Mouse (Mus musculus): ENCODE measurements around the gene Spty2d1.

DNA sequence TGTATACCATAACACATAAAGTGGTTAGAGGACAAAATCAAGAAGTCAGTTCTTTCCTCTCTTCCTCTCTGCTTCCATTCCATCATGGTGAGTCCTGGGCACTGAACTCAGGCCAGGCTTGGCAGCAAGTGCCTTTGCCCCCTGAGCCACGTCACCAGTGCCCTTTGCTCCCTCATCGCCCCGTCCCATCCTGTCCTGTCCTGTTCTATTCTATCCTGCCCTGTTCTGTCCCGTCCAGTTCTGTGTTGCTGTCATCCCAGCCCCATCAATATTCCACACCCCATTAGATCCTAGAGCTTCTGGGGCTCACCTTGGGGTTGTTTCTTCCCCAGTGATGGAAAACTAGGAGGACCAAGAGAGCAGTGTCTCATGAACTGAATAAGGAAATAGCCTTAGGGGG, 33.9 kb upstream of the Spty2d1 start:
- TF ChIP-seq CTCF (IDR thresholded peaks at IDR 0.05; ENCODE audit: low read depth, low read length) (no peak), POLR2A (IDR thresholded peaks at IDR 0.05; ENCODE audit: borderline replicate concordance, low read depth, low read length) (no peak)
